Mouse (Mus musculus): Measurements from ENCODE around the gene Zfp276.
A peak's percentile ranks its signal among the peaks of the same experiment; 100 is the strongest.

Gene Zfp276

DNA sequence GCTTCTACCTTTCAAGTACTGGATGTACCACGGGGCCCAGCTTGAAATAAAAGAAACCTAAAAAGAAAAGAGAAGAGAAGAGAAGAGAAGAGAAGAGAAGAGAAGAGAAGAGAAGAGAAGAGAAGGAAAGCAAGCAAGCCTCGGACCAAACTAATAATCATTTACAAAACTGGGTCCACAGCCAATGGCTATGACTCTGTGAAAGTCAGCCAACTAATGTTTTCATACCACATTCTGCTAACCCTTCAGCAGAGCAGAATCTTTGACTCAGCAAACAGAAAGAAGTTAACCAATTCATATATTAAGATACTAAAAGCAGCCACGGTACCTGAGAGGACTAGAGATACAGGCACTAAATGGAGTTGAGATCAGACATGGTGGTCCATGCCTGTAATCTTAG is 38.3 kb downstream of the Zfp276 start:
- DNase-seq, result no peak

DNA sequence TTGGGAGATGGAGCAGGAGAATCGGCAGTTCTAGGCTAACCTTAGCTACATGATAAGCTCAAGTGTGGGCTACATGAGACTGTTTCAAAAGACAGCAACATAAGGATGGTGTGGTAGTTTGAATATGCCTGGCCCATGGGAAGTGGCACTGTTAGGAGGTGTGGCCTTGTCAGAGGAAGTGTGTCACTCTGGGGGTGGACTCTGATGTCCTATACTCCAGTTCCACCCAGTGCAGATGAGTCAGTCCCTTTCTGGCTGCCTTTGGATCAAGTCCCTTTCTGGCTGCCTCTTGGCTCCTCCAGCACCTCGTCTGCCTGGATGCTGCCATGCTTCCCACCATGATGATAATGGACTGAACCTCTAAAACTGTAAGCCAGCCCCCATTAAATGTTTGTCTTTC is 38.8 kb downstream of the Zfp276 start:
- no peak for DNase-seq

DNA sequence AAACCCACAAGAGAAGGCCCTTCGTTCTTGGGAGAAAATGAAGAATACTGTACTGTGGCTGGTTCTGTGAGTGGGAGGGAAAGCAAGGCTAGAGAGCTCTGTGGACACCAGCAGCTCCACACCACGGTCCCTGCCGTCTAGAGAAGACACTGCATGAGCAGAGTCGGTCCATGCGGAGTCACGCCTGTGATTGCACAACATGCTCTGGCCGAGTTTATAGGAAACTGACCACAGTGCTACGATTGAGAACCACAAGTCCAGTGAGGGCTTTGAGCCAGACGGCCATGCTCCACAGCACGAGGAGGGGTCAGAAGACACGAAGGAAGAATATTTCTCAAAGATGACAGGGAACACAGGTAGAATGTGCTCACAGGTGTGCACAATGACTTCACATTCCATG is 44.3 kb downstream of the Zfp276 start:
- no peak for DNase-seq

DNA sequence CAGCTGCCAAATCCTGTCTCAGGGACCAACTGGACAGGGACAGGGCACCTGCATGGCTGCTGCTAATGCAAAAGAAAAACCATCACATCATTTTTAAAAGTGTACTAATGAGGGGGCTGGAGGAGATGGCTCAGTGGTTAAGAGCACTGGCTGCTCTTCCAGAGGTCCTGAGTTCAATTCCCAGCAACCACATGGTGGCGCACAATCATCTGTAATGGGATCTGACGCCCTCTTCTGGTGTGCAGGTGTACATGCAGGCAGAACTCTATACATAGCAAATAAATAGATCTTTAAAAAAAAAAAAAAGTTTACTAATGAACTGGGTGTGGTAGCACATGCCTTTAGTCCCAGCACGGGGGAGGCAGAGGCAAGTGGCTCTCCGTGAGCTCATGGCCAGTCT is 54.7 kb downstream of the Zfp276 start:
- no peak for DNase-seq

DNA sequence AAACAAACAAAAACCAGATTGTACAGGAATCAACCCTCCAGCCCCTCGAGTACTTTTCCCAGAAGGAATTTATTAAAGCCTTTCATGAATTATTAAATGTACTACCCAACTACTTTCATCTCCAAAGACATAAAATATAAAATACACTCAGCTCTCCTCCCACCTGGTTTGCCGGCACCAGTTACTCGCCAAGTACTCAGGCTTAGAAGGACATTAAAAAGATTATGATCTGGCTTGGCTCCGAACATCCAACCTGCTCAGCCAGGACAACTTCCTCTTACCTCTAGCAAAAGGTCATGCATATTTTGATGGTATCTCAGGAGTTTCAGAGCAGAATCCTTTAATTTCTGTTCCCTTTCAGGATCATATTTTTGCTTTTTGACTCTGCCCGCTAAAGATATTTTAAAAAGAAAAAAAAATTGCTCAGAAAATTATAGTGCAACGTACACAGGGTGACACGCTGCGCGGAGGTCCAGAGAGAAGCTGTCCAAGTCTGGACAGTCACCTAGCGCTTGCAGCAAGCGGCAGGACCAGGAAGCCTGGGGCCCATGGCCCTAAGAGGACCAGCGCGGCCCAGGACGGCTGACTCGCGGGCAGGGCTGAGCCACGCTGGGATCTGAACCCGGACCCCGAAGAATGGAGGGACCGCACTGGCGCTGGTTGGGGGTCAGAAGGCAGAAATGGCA is 63.9 kb downstream of the Zfp276 start:
- DNase-seq, result no peak

DNA sequence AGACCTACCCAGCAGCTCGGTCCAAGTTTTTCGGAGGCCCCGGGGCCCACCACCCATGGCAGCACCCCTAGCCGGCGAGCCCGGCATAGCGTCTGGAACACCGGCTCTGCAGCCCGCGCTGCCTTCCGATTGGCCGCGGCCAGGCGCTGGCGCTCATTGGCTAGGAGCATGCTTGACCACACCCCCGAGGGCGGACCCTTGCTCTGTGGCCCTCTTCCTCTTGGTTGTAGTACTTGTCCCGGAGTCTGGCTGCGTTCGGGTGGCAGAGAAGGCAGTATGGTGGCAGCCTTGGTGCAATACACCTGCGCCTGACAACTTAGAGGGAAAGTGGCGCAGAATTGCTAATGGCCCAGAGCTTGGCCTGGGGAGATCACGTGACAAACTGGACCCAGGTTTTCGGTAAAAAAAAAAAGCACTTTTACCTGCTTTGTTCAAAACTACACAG is 64.5 kb downstream of the Zfp276 start, which contains the start of gene Fanca:
Fanca (minus strand) TSS at position 110 of the 445 bp plus-strand sequence.
- peak; percentile 91 to 94 for DNase-seq

All from cerebellum, postnatal 36 days (tissue).